Mouse (Mus musculus): Measurements from ENCODE around the gene Bach1.

The Bach1 gene

DNA sequence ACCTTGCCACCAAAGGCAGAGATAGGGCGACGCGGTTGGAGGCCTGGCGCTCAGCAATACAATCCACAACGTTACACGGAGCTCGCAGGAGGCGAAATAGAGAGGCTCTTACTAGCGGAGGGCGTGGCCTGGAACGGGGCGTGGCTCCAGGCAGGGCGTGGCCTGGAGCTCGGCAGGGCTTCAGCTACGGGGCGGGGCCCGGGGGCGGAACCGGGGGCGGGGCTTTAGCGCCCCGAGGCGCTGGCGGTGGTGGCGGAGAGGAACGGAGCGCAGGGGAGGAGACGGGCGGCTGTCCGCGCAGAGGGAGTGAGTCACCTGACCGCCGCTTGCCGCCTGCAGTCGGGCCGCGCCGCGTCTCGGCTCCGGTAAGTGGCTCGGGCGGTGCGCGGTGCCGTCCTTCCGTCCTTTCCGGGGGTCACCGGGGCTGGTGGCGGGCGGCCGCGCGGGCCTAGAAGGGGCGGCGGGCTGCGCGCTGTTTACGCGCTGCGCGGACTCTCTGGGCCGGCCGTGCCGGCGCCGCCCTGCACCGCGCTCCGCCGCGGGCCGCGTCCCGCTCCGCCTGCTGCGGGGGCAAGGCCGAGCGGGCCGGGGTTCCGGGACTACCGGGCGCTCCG, at the start of gene Bach1:
Gene Bach1, plus strand, starts transcription at position 254 of the 614 bp plus-strand sequence.
- DNase-seq (ENCODE audit: low read depth, low spot score) = peak; percentile 87

DNA sequence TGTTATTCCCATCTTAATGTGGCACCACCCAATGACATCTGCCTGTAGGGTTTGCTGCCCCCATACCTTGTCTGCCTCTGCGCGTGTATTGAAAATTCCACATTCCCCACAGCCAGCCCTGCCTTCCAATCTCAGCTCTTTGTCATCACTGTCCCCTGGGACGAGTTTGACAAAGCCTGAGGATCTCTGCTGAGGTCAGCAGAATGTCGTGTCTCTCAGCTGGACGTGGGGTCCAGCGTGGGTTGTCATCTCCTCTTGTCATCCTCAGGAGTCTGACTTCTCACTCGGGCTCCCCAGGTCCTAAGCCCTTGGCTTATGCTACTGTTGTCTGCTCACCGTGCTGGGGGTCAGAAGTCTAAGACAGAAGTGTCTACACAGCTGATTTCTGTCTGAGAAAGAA, 46.4 kb upstream of the Bach1 start:
- no peak for DNase-seq (ENCODE audit: low read depth, low spot score)

DNA sequence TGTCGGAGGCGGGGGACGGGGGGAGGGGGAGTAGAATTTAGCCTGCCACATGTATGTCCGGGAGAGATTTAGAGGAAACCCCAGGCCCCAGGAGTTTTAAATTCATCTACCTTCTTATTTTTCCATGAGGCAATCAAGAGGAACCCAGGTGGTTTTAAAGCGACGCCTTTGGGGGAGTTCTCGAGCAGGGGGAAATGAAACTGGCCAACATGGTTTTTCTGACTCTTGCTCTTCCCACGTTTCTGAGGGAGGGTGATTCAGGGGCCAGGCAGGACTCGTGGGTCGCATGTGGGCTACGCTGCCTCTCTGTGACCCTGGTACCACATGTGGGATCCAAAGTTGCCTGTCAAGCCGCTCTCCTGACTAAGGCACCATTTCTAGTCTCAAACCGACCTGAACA, 45.8 kb upstream of the Bach1 start:
- DNase-seq (ENCODE audit: low read depth, low spot score) = no peak

DNA sequence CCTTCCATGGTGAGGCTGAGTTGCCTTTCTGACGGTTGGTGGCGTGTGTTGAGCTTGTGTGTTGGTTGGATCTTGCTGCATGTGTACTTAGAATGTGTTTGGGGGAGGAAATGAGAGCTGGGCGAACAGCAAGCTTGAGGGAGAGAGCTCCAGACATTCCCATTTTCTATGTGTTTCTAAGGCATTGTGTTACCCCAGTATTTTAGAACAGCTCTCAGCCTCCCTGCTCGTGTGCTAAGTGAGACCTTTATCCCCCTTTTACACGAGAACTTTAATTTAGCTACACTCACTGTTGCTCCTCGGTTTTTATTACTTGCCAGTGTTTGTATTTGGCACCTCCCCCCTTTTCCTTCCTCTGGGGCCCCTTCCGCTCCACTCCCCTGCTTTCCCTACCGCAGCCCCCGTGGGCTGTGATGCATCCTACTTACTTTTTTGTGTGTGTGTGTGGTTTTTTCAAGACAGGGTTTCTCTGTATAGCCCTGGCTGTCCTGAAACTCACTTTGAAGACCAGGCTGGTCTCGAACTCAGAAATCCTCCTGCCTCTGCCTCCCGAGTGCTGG, 44.6 kb upstream of the Bach1 start:
- DNase-seq (ENCODE audit: low read depth, low spot score) = no peak

DNA sequence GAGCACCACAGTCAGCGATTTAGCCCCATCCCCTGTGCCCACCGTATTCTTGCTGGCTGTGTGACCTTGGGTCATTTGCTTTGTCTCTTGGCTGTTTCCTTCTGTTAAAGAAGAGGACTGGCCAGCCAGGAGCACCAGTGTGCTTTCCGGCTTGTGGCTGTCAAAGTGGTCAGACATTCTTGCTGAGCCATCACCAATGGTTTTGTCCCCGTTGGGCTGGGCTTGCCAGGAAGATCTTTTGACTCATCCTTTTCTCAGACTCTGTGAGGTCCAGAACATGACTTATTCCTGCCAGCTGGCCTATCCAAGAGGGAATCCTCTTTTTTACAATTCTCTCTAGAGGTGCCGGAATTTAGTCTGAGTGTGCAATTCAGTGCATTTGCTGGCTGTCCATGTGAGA, 43.7 kb upstream of the Bach1 start:
- no peak for DNase-seq (ENCODE audit: low read depth, low spot score)

DNA sequence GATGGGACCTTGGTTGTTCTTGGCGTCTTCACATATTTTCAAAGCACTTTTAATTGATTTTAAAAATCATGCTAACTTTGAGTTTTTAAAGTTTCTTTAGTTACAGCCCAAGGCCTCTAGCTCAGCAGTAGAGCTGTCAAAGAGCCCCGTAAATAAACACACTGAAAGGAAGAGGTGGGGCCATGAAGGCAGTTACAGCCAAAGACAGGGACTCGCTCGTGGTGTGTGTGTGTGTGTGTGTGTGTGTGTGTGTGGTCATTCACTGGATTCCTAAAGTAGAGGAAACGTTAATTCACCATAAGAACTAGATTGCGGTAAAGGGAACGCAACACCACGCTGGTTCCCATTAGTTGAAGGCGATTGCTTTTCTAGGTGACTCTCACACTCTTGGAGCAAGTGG, 43.2 kb upstream of the Bach1 start:
- no peak for DNase-seq (ENCODE audit: low read depth, low spot score)

DNA sequence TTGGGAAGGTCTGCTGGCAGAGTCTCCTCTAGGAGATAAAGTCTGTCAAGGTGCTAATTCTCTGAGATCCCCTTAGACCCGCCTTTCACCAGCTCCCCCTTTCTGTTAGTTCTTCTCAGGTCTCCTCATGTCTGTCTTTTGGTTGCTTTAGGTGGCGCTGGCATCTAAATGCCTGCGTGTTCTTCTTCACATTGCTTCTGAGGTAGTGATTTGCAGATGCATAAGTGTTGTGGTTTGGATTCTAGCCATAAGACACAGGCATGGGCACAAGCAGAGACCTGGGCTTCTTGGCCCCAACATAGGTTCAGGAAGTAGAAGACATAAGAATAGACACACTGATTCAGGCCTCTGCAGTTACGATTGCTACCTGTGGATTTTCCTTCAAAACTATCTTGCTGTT, 42.0 kb upstream of the Bach1 start:
- DNase-seq (ENCODE audit: low read depth, low spot score) = no peak

DNA sequence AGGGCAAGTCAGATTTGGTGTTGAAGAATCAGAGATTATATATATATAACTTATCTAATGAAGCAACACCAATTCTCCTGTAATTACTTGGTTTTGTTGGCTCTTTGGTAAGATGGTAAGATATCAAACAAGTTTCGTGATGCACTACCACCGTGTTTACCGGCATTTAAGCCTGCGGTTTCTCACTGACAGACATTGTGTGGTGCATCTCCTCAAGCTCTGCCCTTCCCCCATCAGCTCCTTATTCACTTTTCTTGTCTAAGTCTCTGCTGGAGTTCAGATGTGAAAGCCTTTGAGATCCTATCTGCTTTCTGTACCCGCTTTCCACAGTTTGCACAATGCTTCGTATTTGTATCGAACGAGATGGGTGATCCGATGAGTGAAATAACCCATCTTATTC, 41.5 kb upstream of the Bach1 start:
- no peak for DNase-seq (ENCODE audit: low read depth, low spot score)

DNA sequence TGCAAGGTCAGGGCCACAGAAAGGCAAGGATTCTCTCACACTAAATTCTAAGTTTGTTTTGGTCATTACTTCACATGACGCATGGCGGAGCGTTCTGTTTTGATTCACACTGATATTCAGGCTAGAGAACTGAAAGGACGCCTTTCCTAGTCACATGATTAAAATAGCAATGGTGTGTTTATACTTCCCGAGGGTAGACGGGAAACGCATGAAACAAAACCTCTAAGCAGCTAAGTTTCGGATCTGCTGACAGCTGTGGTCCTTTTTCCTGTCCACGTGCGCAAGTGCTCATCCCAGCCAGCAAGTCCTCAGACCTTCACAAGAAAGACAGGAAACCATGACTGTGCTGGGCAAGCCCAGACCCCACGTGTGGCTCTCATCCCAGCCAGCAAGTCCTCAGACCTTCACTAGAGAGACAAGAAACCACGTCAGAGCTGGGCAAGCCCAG, 37.7 kb upstream of the Bach1 start:
- no peak for DNase-seq (ENCODE audit: low read depth, low spot score)

DNA sequence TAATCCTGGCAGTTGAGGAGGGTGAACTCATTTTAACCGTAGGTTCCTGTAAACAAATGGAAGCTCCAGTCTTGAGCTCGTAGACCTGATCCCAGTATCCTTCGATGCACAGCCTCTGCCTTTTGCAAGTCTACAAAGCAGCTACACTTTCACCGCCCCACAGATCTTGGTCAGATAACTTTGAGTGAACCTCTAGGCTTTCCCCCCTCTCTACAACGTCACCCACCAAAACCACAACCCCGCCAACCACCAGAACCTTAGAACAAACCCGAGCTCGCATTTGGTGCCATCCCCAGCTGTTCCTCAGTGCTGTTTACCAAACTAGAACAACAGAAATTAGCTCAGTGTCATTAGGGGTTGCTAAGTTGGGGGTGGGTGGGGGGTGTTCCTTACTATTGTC, 37.1 kb upstream of the Bach1 start:
- DNase-seq (ENCODE audit: low read depth, low spot score) = no peak

DNA sequence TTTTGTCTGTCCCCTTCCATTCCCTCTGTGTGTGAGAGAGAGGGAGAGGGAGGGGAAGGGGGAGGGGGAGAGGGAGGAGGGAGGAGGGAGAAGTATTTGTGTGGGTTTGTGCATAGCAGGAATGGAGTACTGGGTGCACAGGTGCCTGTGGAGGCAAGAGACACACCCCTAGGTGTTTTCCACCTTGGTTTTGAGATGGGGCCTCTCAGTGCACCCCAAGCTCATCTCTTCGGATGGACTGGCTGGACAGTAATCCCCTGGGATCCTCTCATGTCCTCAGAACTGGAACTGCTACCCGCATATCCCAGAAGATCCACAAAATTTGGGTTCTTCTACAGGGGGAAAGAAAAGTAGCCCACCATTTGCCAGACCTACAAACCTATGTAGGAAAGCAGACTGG, 36.2 kb upstream of the Bach1 start:
- DNase-seq (ENCODE audit: low read depth, low spot score) = no peak

DNA sequence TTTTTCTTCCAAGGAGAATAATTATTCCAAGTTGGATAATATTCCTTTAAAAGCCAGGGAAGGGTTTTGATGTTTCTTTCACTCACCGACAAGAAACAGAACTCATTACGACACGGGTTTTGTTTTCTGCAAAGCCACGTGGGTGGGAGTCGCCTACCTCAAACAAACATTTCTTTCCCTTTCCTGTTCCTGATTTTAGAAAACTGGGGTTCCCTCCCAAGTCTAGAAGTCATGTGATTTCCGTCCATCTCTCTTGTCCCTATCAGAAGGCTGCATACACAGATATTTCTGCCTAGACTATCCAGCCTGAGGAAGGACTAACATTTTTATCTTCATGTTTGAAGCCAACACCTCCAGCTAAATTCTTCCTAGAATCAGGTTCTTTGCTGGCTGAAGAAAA, 34.9 kb upstream of the Bach1 start:
- no peak for DNase-seq (ENCODE audit: low read depth, low spot score)

DNA sequence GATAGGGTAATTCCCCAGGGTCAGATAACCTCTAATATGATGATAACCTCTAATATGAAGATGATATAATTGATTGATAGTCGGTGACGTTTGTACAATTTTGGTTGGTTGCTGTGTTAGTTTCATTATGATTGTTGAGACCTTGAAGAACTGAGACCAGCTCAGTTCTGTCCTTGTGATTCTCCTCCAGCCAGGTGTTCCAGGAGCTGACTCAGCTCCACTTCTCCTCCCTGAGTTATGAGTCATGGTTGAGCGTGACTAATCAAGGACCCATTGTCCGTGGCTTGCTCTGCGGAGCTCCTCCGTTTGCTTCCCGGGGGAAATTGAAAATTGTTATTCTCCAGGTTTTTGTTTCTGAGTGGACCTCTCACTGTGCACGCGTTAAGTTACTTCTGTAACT, 33.5 kb upstream of the Bach1 start:
- DNase-seq (ENCODE audit: low read depth, low spot score) = no peak

DNA sequence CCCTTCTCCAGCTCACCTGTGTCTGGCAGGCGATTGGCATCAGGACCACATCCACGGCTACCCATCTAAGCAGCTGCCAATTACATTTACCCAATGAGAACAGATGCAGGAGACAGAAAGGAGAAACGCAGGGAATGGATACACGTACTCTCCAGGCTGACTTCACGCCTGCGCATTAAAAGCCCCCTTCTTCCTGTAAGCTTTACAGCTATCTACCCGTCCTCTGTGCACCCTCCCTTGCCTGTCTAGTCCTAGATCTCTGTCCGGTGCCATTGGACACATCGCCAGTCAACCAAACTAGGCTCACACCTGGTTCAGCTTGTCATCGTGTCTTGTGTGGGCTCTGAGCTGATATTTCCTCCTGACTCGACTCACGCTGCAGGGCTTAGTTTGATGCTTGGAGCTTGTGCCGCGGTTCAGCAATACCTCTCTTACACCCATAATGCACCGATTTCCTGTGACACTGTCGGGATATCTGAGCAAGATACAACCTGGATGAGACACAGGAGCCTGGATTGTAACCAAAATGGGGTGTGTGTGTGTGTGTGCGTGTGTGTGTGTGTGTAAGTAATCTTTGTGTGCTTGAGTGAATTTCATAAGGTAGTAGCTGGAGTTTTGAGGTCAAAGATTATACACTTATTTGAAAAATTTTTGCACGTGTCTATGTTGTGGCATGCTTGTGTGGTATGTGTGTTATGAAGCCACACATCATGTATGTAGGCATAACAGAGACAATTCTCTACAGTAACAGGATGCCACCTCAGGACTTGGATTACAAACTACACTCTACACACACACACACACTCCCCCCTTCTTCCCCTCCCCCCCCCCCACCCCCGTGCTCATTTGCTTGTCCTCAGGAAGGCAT, 32.8 kb upstream of the Bach1 start:
- no peak for DNase-seq (ENCODE audit: low read depth, low spot score)

DNA sequence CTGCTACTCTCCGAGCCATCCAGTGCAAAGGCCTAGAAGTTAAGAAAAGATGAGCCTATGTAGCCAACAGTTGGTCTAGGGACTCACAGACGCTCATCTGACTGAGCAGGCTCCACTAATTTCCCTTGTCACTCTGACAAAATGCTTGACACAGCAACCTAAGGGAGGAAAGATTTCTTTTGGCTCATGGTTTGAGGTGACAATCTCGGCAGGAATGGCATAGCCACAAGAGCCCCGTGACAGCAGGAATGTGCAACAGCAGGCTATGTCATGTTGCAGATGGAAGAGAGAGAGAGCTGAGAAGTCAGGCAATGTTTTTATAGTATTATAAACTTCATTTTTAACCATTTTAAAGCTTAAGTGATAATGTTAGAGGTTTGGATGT, 32.1 kb upstream of the Bach1 start:
- DNase-seq (ENCODE audit: low read depth, low spot score) = no peak

DNA sequence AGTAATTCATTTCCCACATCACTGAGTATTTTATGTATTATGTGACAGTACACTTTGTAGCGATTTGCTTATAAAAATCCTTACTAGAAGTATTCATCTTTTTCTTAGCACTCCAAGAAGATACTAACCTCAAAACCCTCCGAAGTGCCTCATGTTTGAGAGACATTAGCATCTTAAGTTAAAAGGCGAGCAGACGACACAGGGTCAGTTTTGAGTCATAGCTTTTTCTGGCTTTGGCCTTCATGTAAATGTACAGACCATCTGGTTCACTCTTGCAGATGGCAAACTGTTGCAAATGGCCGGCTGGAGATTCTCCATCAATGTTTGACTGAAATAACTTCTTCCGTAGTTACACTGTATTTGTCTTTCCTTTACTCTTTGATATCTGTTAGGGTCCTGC, 30.7 kb upstream of the Bach1 start:
- no peak for DNase-seq (ENCODE audit: low read depth, low spot score)

DNA sequence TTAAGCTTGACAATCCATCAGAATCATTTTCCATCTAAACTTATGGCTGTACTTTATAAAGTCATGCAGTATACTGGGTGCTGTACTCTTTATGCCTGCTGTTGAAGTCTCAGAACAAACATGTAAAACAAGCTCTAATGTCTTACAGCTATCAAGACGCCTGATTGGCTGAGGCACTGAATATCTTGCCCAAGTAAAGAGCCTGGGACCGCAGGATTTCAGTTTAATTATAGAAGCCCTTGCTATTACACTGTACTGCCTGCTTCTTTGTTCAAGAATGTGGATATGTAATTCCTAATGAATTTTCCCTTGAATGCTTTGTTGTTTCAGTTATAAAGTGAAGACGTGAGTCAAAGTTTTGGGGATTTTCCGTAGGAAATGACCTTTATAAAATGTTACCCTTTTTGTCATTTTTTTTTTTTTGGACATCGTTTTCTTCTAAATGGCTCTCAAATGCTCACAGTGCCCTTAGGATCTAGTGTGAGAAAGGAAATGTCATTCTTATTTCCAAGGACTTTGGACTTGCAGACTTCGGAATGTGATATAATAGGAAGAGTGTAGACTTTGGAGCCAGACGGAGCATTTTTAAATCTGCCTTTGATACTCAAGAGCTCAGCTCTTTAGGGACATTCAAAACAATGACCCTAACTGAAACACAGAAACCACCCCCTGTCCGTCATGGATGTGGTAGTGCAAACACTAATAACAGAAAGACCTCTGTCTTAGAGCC, 28.5 kb upstream of the Bach1 start:
- DNase-seq (ENCODE audit: low read depth, low spot score) = no peak

DNA sequence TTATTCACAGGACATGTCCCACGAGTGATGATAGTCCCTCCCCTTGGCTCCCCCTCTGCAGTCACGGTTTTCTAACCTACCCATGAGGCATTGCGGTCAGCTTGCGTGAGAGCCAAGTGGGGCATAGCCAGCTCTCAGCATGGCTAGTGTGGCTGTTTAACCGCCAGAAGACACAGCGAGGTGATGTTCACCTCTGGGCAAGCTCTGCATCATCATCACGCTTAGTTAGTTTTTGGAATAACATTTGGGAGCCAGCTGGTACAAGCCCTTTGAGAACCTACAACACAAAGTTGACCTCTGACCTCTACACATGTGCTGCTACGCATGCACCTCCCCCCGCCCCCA, 28.0 kb upstream of the Bach1 start:
- DNase-seq (ENCODE audit: low read depth, low spot score) = no peak

DNA sequence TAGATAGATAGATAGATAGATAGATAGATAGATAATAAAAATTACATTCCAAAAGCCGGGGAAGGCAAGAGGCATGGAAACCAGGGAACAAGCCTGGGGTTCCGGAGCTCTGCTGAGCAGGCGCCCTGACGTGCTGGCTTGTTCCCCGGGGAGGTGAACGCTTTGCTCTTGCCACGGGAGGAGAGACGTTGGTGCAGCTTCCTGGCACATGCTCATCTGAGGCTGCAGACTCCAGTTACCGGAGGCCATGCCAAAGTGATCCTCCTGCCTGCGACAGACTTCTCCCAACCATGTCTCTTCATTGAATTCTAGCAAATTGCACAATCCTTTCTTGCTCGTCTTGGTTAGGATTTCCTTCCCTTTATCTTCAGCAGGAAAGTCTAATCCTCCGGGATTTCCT, 27.4 kb upstream of the Bach1 start:
- no peak for DNase-seq (ENCODE audit: low read depth, low spot score)

DNA sequence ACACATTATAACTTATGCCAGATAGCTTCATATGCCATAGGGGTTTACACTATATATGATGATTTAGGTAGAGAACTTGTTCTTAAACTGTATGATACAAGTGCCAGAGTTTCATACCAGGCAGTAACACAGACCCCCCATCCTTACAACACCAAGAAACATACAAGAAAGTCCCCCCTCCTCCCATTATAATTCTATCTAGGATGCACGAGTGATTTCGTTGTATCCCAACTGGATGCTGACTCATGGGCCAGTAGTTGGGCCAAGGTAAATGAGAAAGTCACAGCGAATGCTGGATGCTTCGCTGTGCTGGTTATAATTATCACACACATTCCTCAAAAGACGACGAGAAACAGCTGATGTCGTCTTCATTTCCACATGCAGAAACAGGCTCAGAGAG, 25.6 kb upstream of the Bach1 start:
- no peak for DNase-seq (ENCODE audit: low read depth, low spot score)

DNA sequence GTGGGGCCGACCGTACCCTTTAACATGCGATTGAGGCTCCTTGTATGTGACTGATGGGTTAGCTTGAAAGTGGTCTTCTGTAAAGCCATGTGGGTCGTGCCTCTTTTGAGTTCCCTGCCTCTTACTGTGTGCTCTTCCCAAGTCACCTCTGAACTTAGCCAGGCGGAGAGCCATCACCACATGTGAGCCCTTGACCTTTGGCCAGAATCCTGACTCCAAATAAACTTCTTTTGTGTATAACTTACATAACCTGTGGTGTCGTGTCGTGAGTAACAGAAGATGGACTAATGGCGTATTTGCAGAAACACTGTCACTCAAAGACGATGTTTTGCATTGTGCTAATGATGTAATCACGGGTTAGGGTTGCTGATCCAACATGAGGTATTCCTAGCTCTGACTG, 22.6 kb upstream of the Bach1 start:
- no peak for DNase-seq (ENCODE audit: low read depth, low spot score)

DNA sequence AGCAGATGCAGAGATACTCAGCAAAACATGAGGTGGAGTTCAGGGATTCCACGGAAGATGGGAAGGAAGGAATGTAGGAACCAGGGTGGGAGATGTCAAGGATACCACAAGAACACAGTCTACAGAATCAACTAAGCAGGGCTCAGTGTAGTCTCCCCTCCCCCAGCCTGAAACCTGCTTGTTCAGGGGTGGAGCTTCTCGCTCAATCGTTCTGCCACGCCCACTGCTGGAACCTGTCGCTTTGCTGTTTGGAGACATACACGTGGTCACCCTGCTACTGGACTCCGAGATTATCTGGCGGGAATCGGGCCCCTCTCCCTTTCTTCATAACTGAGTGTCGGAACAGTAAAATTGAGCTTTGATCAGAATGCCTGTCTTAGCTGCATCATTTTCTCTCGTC, 20.1 kb upstream of the Bach1 start:
- no peak for DNase-seq (ENCODE audit: low read depth, low spot score)

Data from retina, adult 2 months (tissue).